Mouse (Mus musculus) heart, postnatal 10 days (tissue): Measurements from ENCODE around the gene Sorcs1. TPM values are rescaled to one million over a fixed set of nuclear protein-coding genes. Genes with fewer than 3 reads are reported as not detected.

Source experiments
- DNase-seq, 2 experiments: peaks; one replicate each; pipeline ENCODE4 v3.0.0; 2021
- intact Hi-C: fragments of 180-260 bp; cut with DNase I; formaldehyde crosslinking; loops from one replicate; pipeline ENCODE4 v1.15.1; 2025
- total RNA-seq, 2 experiments: library from RNA; stranded (reverse); gene quantifications; 2 replicates each; pipeline ENCODE4 v1.2.3; 2021

Gene Sorcs1
- total RNA-seq, 2 experiments from 2014 or later = 0.60 to 0.74 TPM

GRCm38 (mm10) chr19:50569669-50570195, 108.7 kb downstream of the Sorcs1 start:
- intact Hi-C loops = no loop called here

GRCm38 (mm10) chr19:50566306-50566705, 112.1 kb downstream of the Sorcs1 start:
- intact Hi-C loops = no loop called here
- DNase-seq = no peak

More at GRCm38 (mm10) chr19:50569669-50570195, 108.7 kb downstream of the Sorcs1 start:
- DNase-seq = no peak

GRCm38 (mm10) chr19:50558771-50559170, 119.7 kb downstream of the Sorcs1 start:
- no peak for DNase-seq
- intact Hi-C loops = no loop called here

- intact Hi-C loops = no loop called here
- DNase-seq = no peak
Measured at GRCm38 (mm10) chr19:50534031-50534430, 144.4 kb downstream of the Sorcs1 start.

- no peak for DNase-seq
- intact Hi-C loops = no loop called here
Measured at GRCm38 (mm10) chr19:50527835-50528234, 150.6 kb downstream of the Sorcs1 start.

- DNase-seq = no peak
- intact Hi-C loops = no loop called here
Measured at GRCm38 (mm10) chr19:50526094-50526493, 152.4 kb downstream of the Sorcs1 start.

GRCm38 (mm10) chr19:50521943-50522342, 156.5 kb downstream of the Sorcs1 start:
- intact Hi-C loops = no loop called here

GRCm38 (mm10) chr19:50515059-50515673, 163.3 kb downstream of the Sorcs1 start:
- intact Hi-C loops = no loop called here
- no peak for DNase-seq

More at GRCm38 (mm10) chr19:50521943-50522342, 156.5 kb downstream of the Sorcs1 start:
- DNase-seq = no peak

- no peak for DNase-seq
- intact Hi-C loops = no loop called here
Measured at GRCm38 (mm10) chr19:50514309-50514830, 164.1 kb downstream of the Sorcs1 start.

GRCm38 (mm10) chr19:50502816-50503215, 175.6 kb downstream of the Sorcs1 start:
- intact Hi-C loops = no loop called here
- DNase-seq = no peak

GRCm38 (mm10) chr19:50491121-50491520, 187.3 kb downstream of the Sorcs1 start:
- intact Hi-C loops = no loop called here
- no peak for DNase-seq

GRCm38 (mm10) chr19:50490721-50491120, 187.7 kb downstream of the Sorcs1 start:
- no peak for DNase-seq
- intact Hi-C loops = no loop called here

- DNase-seq = no peak
- intact Hi-C loops = no loop called here
Measured at GRCm38 (mm10) chr19:50489786-50490185, 188.7 kb downstream of the Sorcs1 start.

GRCm38 (mm10) chr19:50488421-50488820, 190.0 kb downstream of the Sorcs1 start:
- intact Hi-C loops = no loop called here
- no peak for DNase-seq

- peak; percentile 3 to 13 for DNase-seq
Measured at GRCm38 (mm10) chr19:50487768-50488167, 190.7 kb downstream of the Sorcs1 start.

GRCm38 (mm10) chr19:50486345-50486744, 192.1 kb downstream of the Sorcs1 start:
- DNase-seq = no peak
- intact Hi-C loops = no loop called here

More at GRCm38 (mm10) chr19:50487768-50488167, 190.7 kb downstream of the Sorcs1 start:
- intact Hi-C loops = no loop called here

- intact Hi-C loops = no loop called here
- DNase-seq = no peak
Measured at GRCm38 (mm10) chr19:50476774-50477173, 201.7 kb downstream of the Sorcs1 start.

GRCm38 (mm10) chr19:50468592-50468991, 209.9 kb downstream of the Sorcs1 start:
- intact Hi-C loops = no loop called here
- no peak for DNase-seq

- DNase-seq = no peak
- intact Hi-C loops = no loop called here
Measured at GRCm38 (mm10) chr19:50464811-50465210, 213.6 kb downstream of the Sorcs1 start.

GRCm38 (mm10) chr19:50458581-50458980, 219.9 kb downstream of the Sorcs1 start:
- intact Hi-C loops = no loop called here

GRCm38 (mm10) chr19:50457275-50457892, 221.1 kb downstream of the Sorcs1 start:
- intact Hi-C loops = no loop called here
- DNase-seq = no peak

More at GRCm38 (mm10) chr19:50458581-50458980, 219.9 kb downstream of the Sorcs1 start:
- no peak for DNase-seq

GRCm38 (mm10) chr19:50441099-50441498, 237.3 kb downstream of the Sorcs1 start:
- peak; percentile 7 to 10 for DNase-seq

More at GRCm38 (mm10) chr19:50441099-50441498, 237.3 kb downstream of the Sorcs1 start:
- intact Hi-C loops = no loop called here
